Comparison of ENCODE assay signal across 9 mouse cellular contexts in the genomic region with DNA sequence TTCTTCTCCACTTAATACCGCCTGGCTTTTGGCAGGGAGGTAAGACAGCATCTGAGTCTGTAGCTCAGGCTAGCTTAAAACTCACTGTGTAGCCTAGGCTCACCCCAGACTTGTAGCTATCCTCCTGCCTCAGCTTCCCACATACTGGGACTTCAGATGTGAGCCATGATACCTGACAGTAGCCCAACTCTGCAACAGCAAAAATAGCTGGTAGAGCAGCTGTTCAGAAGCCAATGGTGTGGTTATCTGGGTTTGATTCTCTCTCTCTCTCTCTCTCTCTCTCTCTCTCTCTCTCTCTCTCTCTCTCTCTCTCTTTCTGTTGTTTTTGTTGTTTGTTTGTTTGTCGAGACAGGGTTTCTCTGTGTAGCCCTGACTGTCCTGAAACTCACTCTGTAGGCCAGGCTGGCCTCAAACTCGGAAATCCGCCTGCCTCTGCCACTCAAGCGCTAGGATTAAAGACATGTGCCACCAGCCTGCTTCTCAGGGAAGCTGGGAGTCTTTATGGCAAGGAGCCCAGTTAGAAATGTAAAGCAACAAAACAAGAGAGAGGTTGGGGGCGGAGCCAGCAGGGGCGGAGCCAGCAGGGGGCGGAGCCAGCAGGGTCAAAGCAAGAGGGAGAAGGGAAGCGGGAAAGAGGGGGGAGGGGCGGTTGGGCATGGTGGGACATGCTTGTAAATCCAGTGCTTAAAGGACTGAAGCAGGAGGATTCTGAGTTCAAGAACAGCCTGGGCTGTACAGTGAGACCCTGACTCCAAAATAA. TPM values are rescaled to one million over a fixed set of nuclear protein-coding genes. Genes with fewer than 3 reads are reported as not detected.
DNase-seq lines count a peak whose midpoint lies in the region; ATAC-seq and TF ChIP-seq lines count a peak whose summit lies in the region.
"Had no signal": no experiment of that assay in that cellular context is flagged by ENCODE, and none has a peak within 500 bp of the region (broad histone marks: within the 10 kb centered on the region; RNA-seq: fewer than 3 reads in every experiment).

No protein-coding gene starts in this region.

- TF ChIP-seq POLR2A in kidney, adult 2 months (IDR thresholded peaks at IDR 0.05; ENCODE audit: low read depth, low read length): no peak
- TF ChIP-seq POLR2A in MEL (IDR thresholded peaks at IDR 0.05; ENCODE audit: control insufficient read depth in 1 of 2, insufficient read depth in 1 of 2, low read depth in 1 of 2, low read length in 2 of 2, poor library complexity in 1 of 2): peak; percentile 27 to 56; a peak in 2 of 4 replicates

- H3K9ac ChIP-seq in MEL (ENCODE audit: control insufficient read depth, low read depth, low read length, poor library complexity, severe bottlenecking): peak overlapping the region; percentile 84
- H3K9ac ChIP-seq in neural tube, embryonic 12.5 days: no peak overlapping the region
- H3K9ac ChIP-seq in heart, embryonic 12.5 days: no peak overlapping the region

- H3K4me3 ChIP-seq in kidney, adult 2 months (ENCODE audit: insufficient read depth, low read depth, low read length): no peak overlapping the region
- peak overlapping the region; percentile 64 to 85; a peak in 3 of 4 replicates for H3K4me3 ChIP-seq in MEL (ENCODE audit: control insufficient read depth in 1 of 2, insufficient read depth in 1 of 2, low read depth in 2 of 2, low read length in 2 of 2)
- no peak overlapping the region for H3K4me3 ChIP-seq in embryonic facial prominence, embryonic 10.5 days
- H3K4me3 ChIP-seq in neural tube, embryonic 12.5 days: no peak overlapping the region
- no peak overlapping the region for H3K4me3 ChIP-seq in heart, embryonic 12.5 days

- no peaks in the 10 kb centered on the region for H3K36me3 ChIP-seq in kidney, adult 2 months (ENCODE audit: control insufficient read depth, insufficient read depth, low read length)
- H3K36me3 ChIP-seq in MEL (ENCODE audit: control insufficient read depth in 1 of 2, insufficient read depth in 2 of 2, low read length in 2 of 2): peaks cover 0 to 20% of the 10 kb centered on the region in 2 experiments; a peak in 2 of 4 replicates
- H3K36me3 ChIP-seq in embryonic facial prominence, embryonic 10.5 days (replicated peaks): no peaks in the 10 kb centered on the region
- no peaks in the 10 kb centered on the region for H3K36me3 ChIP-seq in neural tube, embryonic 12.5 days
- no peaks in the 10 kb centered on the region for H3K36me3 ChIP-seq in heart, embryonic 12.5 days

- H3K27me3 ChIP-seq in kidney, adult 2 months (replicated peaks; ENCODE audit: control insufficient read depth, insufficient read depth, low read length): no peaks in the 10 kb centered on the region
- no peaks in the 10 kb centered on the region for H3K27me3 ChIP-seq in MEL (ENCODE audit: control insufficient read depth in 1 of 2, insufficient read depth in 2 of 2, low read length in 2 of 2)
- H3K27me3 ChIP-seq in embryonic facial prominence, embryonic 10.5 days (replicated peaks; ENCODE audit: low read depth, poor library complexity, severe bottlenecking): no peaks in the 10 kb centered on the region
- no peaks in the 10 kb centered on the region for H3K27me3 ChIP-seq in neural tube, embryonic 12.5 days (replicated peaks)
- no peaks in the 10 kb centered on the region for H3K27me3 ChIP-seq in heart, embryonic 12.5 days (replicated peaks)

- H3K4me2 ChIP-seq in neural tube, embryonic 12.5 days (replicated peaks): no peak overlapping the region
- H3K4me2 ChIP-seq in heart, embryonic 12.5 days: no peak overlapping the region

- peak in 1 of 2 experiments; percentile 9; a peak in 1 of 4 replicates for TF ChIP-seq EP300 in MEL (IDR thresholded peaks at IDR 0.05; ENCODE audit: low read depth in 1 of 2, low read length in 2 of 2)

- ATAC-seq in neural tube, embryonic 12.5 days (ENCODE audit: low FRiP score, low read depth): peak; percentile 45; the same call in 1 of the 2 replicates
- ATAC-seq in heart, embryonic 12.5 days (ENCODE audit: insufficient number of reproducible peaks, low FRiP score): no peak

- H3K27ac ChIP-seq in kidney, adult 2 months (ENCODE audit: insufficient read depth, low read depth, low read length): no peak overlapping the region
- H3K27ac ChIP-seq in MEL (ENCODE audit: control insufficient read depth, low read depth, low read length): peak overlapping the region; percentile 94
- no peak overlapping the region for H3K27ac ChIP-seq in embryonic facial prominence, embryonic 10.5 days (replicated peaks)
- H3K27ac ChIP-seq in neural tube, embryonic 12.5 days: no peak overlapping the region
- no peak overlapping the region for H3K27ac ChIP-seq in heart, embryonic 12.5 days (ENCODE audit: poor library complexity, severe bottlenecking)
- H3K27ac ChIP-seq: macrophage had no signal

- no peaks in the 10 kb centered on the region for H3K9me3 ChIP-seq in MEL (replicated peaks; ENCODE audit: insufficient read depth, low read length)
- no peaks in the 10 kb centered on the region for H3K9me3 ChIP-seq in embryonic facial prominence, embryonic 10.5 days
- H3K9me3 ChIP-seq in neural tube, embryonic 12.5 days: no peaks in the 10 kb centered on the region
- H3K9me3 ChIP-seq in heart, embryonic 12.5 days (replicated peaks): no peaks in the 10 kb centered on the region

- TF ChIP-seq RAD21 in MEL (IDR thresholded peaks at IDR 0.05; ENCODE audit: low read depth, low read length): no peak

- peak; percentile 23 for DNase-seq in kidney, postnatal 10 days
- no peak for DNase-seq in kidney, adult 2 months
- DNase-seq in MEL (ENCODE audit: low read depth, low spot score): peak; percentile 90
- DNase-seq in embryonic facial prominence, embryonic 10.5 days (ENCODE audit: low spot score): peak; percentile 39
- DNase-seq in ovary, adult 18-20 months (ENCODE audit: low spot score): no peak
- DNase-seq: heart, adult 18-20 months had no signal

- no peaks in the 10 kb centered on the region for H3K4me1 ChIP-seq in kidney, adult 2 months (ENCODE audit: control insufficient read depth, insufficient read depth, low read length)
- H3K4me1 ChIP-seq in MEL (ENCODE audit: control insufficient read depth in 1 of 2, insufficient read depth in 2 of 2, low read length in 2 of 2): peaks cover 11 to 35% of the 10 kb centered on the region in 2 experiments
- H3K4me1 ChIP-seq in embryonic facial prominence, embryonic 10.5 days: peaks cover 15% of the 10 kb centered on the region
- peaks cover 16% of the 10 kb centered on the region for H3K4me1 ChIP-seq in neural tube, embryonic 12.5 days
- H3K4me1 ChIP-seq in heart, embryonic 12.5 days (replicated peaks): peaks cover 19% of the 10 kb centered on the region

- H3K79me2 ChIP-seq in MEL (ENCODE audit: control insufficient read depth, insufficient read depth, low read length, poor library complexity): no peaks in the 10 kb centered on the region; the same call in 1 of the 2 replicates

- 83% methylated on average over 10 of the region's 10 CpGs for WGBS in kidney, adult 2 months
- WGBS in embryonic facial prominence, embryonic 10.5 days: 75% methylated on average over 10 of the region's 10 CpGs
- WGBS in neural tube, embryonic 12.5 days: 75% methylated on average over 10 of the region's 10 CpGs
- WGBS in heart, embryonic 12.5 days: 63% methylated on average over 10 of the region's 10 CpGs

- no peak for TF ChIP-seq CTCF in kidney, adult 2 months (conservative IDR thresholded peaks at IDR 0.05; ENCODE audit: insufficient read depth, insufficient read length, low read depth, low read length)
- no peak for TF ChIP-seq CTCF in MEL (IDR thresholded peaks at IDR 0.05 in 2 of 3, conservative IDR thresholded peaks at IDR 0.05 in 1 of 3; ENCODE audit: control insufficient read depth in 1 of 3, insufficient read depth in 1 of 3, low read depth in 2 of 3, low read length in 3 of 3, poor library complexity in 1 of 3, severe bottlenecking in 1 of 3)

TF ChIP-seq in MEL, 35 proteins besides CTCF, POLR2A, EP300 and RAD21 (continues in another document):
- TF ChIP-seq ZMIZ1 (IDR thresholded peaks at IDR 0.05; ENCODE audit: low read depth, low read length) (peak; percentile 80; the same call in 1 of the 2 replicates), SIN3A (IDR thresholded peaks at IDR 0.05; ENCODE audit: low read length) (peak; percentile 64; the same call in 1 of the 2 replicates), ZKSCAN1 (IDR thresholded peaks at IDR 0.05; ENCODE audit: low read depth, low read length) (0 out of 2 replicates have a peak, but pooled peaks have one; percentile 11), HCFC1 (IDR thresholded peaks at IDR 0.05; ENCODE audit: low read depth, low read length) (peak; percentile 34; the same call in 1 of the 2 replicates), E2F4 (IDR thresholded peaks at IDR 0.05; ENCODE audit: borderline replicate concordance, low read depth, low read length) (peak; percentile 28; the same call in 1 of the 2 replicates), POLR2AphosphoS5 (IDR thresholded peaks at IDR 0.05; ENCODE audit: borderline replicate concordance, low read depth, low read length) (no peak), GABPA (IDR thresholded peaks at IDR 0.05; ENCODE audit: low read depth, low read length) (no peak), NELFE (IDR thresholded peaks at IDR 0.05; ENCODE audit: low read depth, low read length) (peak; percentile 60), ETS1 (IDR thresholded peaks at IDR 0.05; ENCODE audit: low read depth, low read length) (peak; percentile 70), CHD2 (IDR thresholded peaks at IDR 0.05; ENCODE audit: low read length) (peak; percentile 53), USF1 (IDR thresholded peaks at IDR 0.05; ENCODE audit: low read depth, low read length) (0 out of 2 replicates have a peak, but pooled peaks have one; percentile 33), ZC3H11A (IDR thresholded peaks at IDR 0.05; ENCODE audit: low read depth, low read length) (0 out of 2 replicates have a peak, but pooled peaks have one; percentile 5), BHLHE40 (IDR thresholded peaks at IDR 0.05; ENCODE audit: borderline replicate concordance, low read depth, low read length) (no peak), TAL1 (IDR thresholded peaks at IDR 0.05; ENCODE audit: low read length) (no peak), SMC3 (IDR thresholded peaks at IDR 0.05; ENCODE audit: low read depth, low read length) (no peak), RCOR1 (IDR thresholded peaks at IDR 0.05; ENCODE audit: low read depth, low read length) (0 out of 2 replicates have a peak, but pooled peaks have one; percentile 13), TBP (IDR thresholded peaks at IDR 0.05; ENCODE audit: low read depth, low read length) (0 out of 2 replicates have a peak, but pooled peaks have one; percentile 42)

RNA-seq across cellular contexts. Expression of gene Sub1, which starts 41.3 kb away (rescaled TPM):
- polyA plus RNA-seq in kidney, adult 2 months (2012; rRNA removed): 5.0 and 10.5 TPM in 2 replicates
- 369 and 372 TPM in 2 replicates for total RNA-seq in MEL (2012; rRNA removed)
- 100 to 1,000 TPM in 1 of 2 experiments, not detected in 1; 710 TPM for polyA plus RNA-seq in MEL (2012; ENCODE audit: insufficient read depth in 1 of 2, insufficient read length in 2 of 2, low read depth in 1 of 2, low replicate concordance in 2 of 2, missing spikeins in 1 of 2)
- 772 and 811 TPM in 2 replicates for polyA plus RNA-seq in embryonic facial prominence, embryonic 10.5 days (2016; fragmentation: Nextera tagmentation; extraction: Ambion mirVana)
- polyA plus RNA-seq in neural tube, embryonic 12.5 days (2016; fragmentation: Nextera tagmentation; extraction: Ambion mirVana): 680 and 689 TPM in 2 replicates
- polyA plus RNA-seq in heart, embryonic 12.5 days (2016; fragmentation: Nextera tagmentation; extraction: Ambion mirVana): 596 and 625 TPM in 2 replicates

Comparison
In these comparisons a context has a peak if more than half of its experiments do, and no peak if none do; other contexts are left out.
1. DNase-seq: peak in kidney, postnatal 10 days (single experiment), MEL (single experiment) and embryonic facial prominence, embryonic 10.5 days (single experiment); none in kidney, adult 2 months (single experiment) and ovary, adult 18-20 months (single experiment).
2. H3K4me3 ChIP-seq: peak in MEL (2 of 2); none in kidney, adult 2 months (single experiment), embryonic facial prominence, embryonic 10.5 days (single experiment), neural tube, embryonic 12.5 days (single experiment) and heart, embryonic 12.5 days (single experiment).
3. RNA of gene Sub1, which starts 41.3 kb away (polyA plus RNA-seq): 772 to 811 TPM in embryonic facial prominence, embryonic 10.5 days, 710 TPM in MEL, 680 to 689 TPM in neural tube, embryonic 12.5 days and 596 to 625 TPM in heart, embryonic 12.5 days; 5.0 to 10.5 TPM in kidney, adult 2 months; every median in the first group is over 10 times any median in the second.